Mouse (Mus musculus) heart, embryonic 10.5 days (tissue): ENCODE measurements around the gene Lrpap1. TPM values are rescaled to one million over a fixed set of nuclear protein-coding genes. Genes with fewer than 3 reads are reported as not detected.
A peak's percentile ranks its signal among the peaks of the same experiment; 100 is the strongest.

Source experiments
- DNase-seq: peaks from one replicate; pipeline ENCODE4 v3.0.0-alpha.2; 2017; ENCODE audit warnings: low spot score
- H3K27ac ChIP-seq: fragments of 300-500 bp; sonication (generic); 2 replicates; pipeline ENCODE4 v1.5.1; 2016; ENCODE audit warnings: mild to moderate bottlenecking
- H3K27me3 ChIP-seq: fragments of 300-500 bp; sonication (generic); 2 replicates; pipeline ENCODE4 v1.6.1; 2016; ENCODE audit warnings: mild to moderate bottlenecking; ENCODE audit not compliant: poor library complexity, insufficient read depth, severe bottlenecking
- H3K36me3 ChIP-seq: fragments of 300-500 bp; sonication (generic); 2 replicates; pipeline ENCODE4 v1.6.1; 2016; ENCODE audit warnings: mild to moderate bottlenecking, moderate library complexity
- H3K4me1 ChIP-seq: fragments of 300-500 bp; sonication (generic); 2 replicates; pipeline ENCODE4 v1.6.1; 2016; ENCODE audit warnings: mild to moderate bottlenecking
- H3K4me3 ChIP-seq: fragments of 300-500 bp; sonication (generic); 2 replicates; pipeline ENCODE4 v1.5.1; 2016; ENCODE audit warnings: mild to moderate bottlenecking, moderate library complexity
- H3K9me3 ChIP-seq: fragments of 300-500 bp; sonication (generic); 2 replicates; pipeline ENCODE4 v1.6.1; 2016; ENCODE audit warnings: mild to moderate bottlenecking, moderate library complexity
- WGBS: fragments of 180-500 bp; shearing (Covaris S2); methylation state at CpG from one replicate; pipeline ENCODE4 v1.1.7; 2016; 5-methylcytosine and 5-hydroxymethylcytosine counted together
- polyA plus RNA-seq: library from polyadenylated mRNA; unstranded; fragments of >200 nt; fragmentation: Nextera tagmentation; extraction: Ambion mirVana; gene quantifications from 2 replicates; pipeline ENCODE4 v1.2.1, GENCODE M21; 2016

Lrpap1 gene
- polyA plus RNA-seq, 1 experiment from 2014 or later, result 114 TPM

- no peak for DNase-seq
- Histone ChIP-seq H3K27ac (peak overlapping the region; percentile 10; the same call in 1 of the 2 replicates), H3K4me3 (no peak overlapping the region), H3K36me3 (no peaks in the 10 kb centered on the region), H3K27me3 (peaks cover 12% of the 10 kb centered on the region; the same call in 1 of the 2 replicates), H3K9me3 (no peaks in the 10 kb centered on the region), H3K4me1 (peaks cover 14% of the 10 kb centered on the region)
- 70% methylated on average over 13 of the region's 13 CpGs for WGBS
These were observed 32.1 kb upstream of the Lrpap1 start for GRCm38 (mm10) chr5:35137510-35138182.

DNA sequence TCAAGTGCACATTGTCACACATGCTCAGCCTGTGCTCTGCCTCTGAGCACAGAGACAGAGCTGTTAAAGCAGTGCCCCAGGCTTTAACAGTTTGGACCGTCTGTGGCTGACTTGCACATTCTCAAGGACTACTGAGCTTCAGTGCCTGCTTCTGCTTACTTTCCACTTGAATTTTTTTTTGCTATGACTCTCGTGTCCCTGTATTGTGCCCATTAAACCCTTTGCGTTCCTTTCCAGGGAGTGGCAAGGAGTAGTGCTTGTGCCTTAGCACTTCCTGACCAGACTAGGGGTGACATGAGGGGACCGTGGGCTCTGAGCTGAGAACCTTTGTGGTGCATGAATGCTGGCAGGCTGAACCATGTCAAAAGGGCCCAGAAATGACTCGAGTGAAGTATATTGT lies 30.3 kb upstream of the Lrpap1 start:
- Histone ChIP-seq H3K27me3 (0 out of 2 replicates have a peak, but pooled peaks cover 9% of the 10 kb centered on the region), H3K4me1 (peaks cover 18% of the 10 kb centered on the region), H3K36me3 (no peaks in the 10 kb centered on the region), H3K27ac (no peak overlapping the region), H3K4me3 (no peak overlapping the region), H3K9me3 (no peaks in the 10 kb centered on the region)
- WGBS, result 66% methylated on average over 5 of the region's 5 CpGs
- DNase-seq, result no peak

DNA sequence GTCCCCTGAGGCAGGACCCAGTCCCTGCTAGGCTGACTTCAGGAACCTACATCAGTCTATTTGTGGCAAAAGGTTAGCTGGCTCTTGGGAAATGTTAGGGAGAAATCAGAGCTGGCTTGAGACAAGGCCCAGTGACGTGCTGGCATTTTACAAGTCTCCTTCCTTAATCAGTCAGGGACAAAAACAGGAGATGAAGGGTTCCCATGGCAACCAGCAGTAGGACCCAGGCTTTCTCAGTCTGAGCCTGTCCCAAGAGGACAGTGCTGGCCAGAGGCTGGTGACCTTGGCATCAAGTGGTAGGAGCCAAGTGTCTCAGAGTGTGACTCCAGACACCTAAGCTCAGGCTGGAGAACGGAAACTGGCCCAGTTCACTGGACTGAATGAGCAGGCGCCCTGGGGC lies 28.7 kb upstream of the Lrpap1 start:
- Histone ChIP-seq H3K4me1 (peaks cover 18% of the 10 kb centered on the region), H3K27me3 (peaks cover 9% of the 10 kb centered on the region; the same call in 1 of the 2 replicates), H3K36me3 (no peaks in the 10 kb centered on the region), H3K9me3 (no peaks in the 10 kb centered on the region), H3K4me3 (no peak overlapping the region), H3K27ac (no peak overlapping the region)
- WGBS, result 72% methylated on average over 3 of the region's 3 CpGs
- no peak for DNase-seq

DNA sequence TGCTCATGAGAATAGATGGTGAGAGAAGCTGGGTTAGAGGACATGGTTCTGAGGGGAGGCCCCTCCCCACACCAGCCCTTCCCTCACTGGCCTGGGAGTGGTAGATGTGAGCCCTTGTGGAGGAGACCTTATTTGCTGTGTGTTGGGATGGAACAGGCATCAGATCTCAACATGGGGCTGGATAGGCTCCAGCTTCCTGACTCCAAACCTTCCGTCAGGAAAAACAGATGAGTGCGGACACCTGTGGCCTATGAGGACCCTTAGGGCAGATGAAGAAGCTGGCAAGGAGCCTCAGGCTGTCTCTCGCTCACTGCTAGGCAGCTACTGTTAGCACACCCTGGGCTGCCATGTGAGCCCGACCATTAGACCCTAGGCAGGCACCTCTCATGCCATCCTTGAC lies 27.9 kb upstream of the Lrpap1 start:
- Histone ChIP-seq H3K9me3 (no peaks in the 10 kb centered on the region), H3K4me3 (no peak overlapping the region), H3K27ac (no peak overlapping the region), H3K36me3 (no peaks in the 10 kb centered on the region), H3K27me3 (peaks cover 15% of the 10 kb centered on the region; the same call in 1 of the 2 replicates), H3K4me1 (peaks cover 18% of the 10 kb centered on the region)
- WGBS, result 87% methylated on average over 4 of the region's 4 CpGs
- DNase-seq, result no peak

GRCm38 (mm10) chr5:35132278-35132980 lies 26.9 kb upstream of the Lrpap1 start:
- Histone ChIP-seq H3K4me3 (no peak overlapping the region), H3K9me3 (no peaks in the 10 kb centered on the region), H3K36me3 (no peaks in the 10 kb centered on the region), H3K27ac (no peak overlapping the region), H3K4me1 (peaks cover 8% of the 10 kb centered on the region), H3K27me3 (peaks cover 15% of the 10 kb centered on the region; the same call in 1 of the 2 replicates)
- no peak for DNase-seq
- 91% methylated on average over 9 of the region's 9 CpGs for WGBS

- peaks cover 8% of the 10 kb centered on the region; the same call in 1 of the 2 replicates for H3K4me1 ChIP-seq
- H3K27me3 ChIP-seq, result peaks cover 15% of the 10 kb centered on the region; the same call in 1 of the 2 replicates
- H3K9me3 ChIP-seq, result no peaks in the 10 kb centered on the region
- no peak overlapping the region for H3K27ac ChIP-seq
- H3K4me3 ChIP-seq, result no peak overlapping the region
- 7% methylated on average over 7 of the region's 7 CpGs for WGBS
- peak; percentile 91 for DNase-seq
- H3K36me3 ChIP-seq, result no peaks in the 10 kb centered on the region
These were observed 26.2 kb upstream of the Lrpap1 start for GRCm38 (mm10) chr5:35131773-35132172.

GRCm38 (mm10) chr5:35131237-35131636 lies 25.7 kb upstream of the Lrpap1 start:
- H3K36me3 ChIP-seq, result no peaks in the 10 kb centered on the region
- 25% methylated on average over 1 of the region's 1 CpGs for WGBS
- peaks cover 15% of the 10 kb centered on the region; the same call in 1 of the 2 replicates for H3K27me3 ChIP-seq
- H3K4me1 ChIP-seq, result peaks cover 8% of the 10 kb centered on the region; the same call in 1 of the 2 replicates
- no peak overlapping the region for H3K27ac ChIP-seq
- DNase-seq, result no peak
- no peak overlapping the region for H3K4me3 ChIP-seq
- H3K9me3 ChIP-seq, result no peaks in the 10 kb centered on the region

DNA sequence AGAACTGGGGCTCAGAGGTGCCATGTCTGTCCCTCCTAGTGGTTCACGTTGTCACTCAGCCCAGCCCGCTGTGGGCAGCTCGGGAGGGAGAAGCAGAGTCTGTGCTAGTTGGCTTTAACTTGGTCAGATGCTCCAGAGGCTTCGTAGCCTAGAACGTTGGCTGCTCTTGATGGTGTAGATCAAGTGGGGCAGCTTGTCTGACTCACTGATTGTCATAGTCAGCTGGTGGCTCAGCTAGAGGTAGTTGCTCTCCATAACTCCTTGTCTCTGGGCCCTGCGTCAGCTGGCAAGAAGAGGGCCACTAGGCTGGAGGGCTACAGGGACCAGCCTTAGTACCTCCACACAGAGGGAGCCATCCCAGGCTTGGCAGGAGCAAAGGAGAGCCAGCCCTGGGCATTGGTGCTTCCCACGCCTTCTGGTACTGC lies 24.2 kb upstream of the Lrpap1 start:
- Histone ChIP-seq H3K9me3 (no peaks in the 10 kb centered on the region), H3K4me3 (no peak overlapping the region), H3K36me3 (no peaks in the 10 kb centered on the region), H3K4me1 (peaks cover 8% of the 10 kb centered on the region; the same call in 1 of the 2 replicates), H3K27me3 (peaks cover 15% of the 10 kb centered on the region; the same call in 1 of the 2 replicates), H3K27ac (no peak overlapping the region)
- DNase-seq, result no peak
- whole genome bisulfite sequencing, result 90% methylated on average over 7 of the region's 7 CpGs

- Histone ChIP-seq H3K4me1 (peaks cover 8% of the 10 kb centered on the region; the same call in 1 of the 2 replicates), H3K4me3 (no peak overlapping the region), H3K27me3 (peaks cover 15% of the 10 kb centered on the region; the same call in 1 of the 2 replicates), H3K36me3 (no peaks in the 10 kb centered on the region), H3K9me3 (no peaks in the 10 kb centered on the region), H3K27ac (no peak overlapping the region)
- WGBS, result 85% methylated on average over 16 of the region's 16 CpGs
- DNase-seq, result no peak
These were observed 23.6 kb upstream of the Lrpap1 start for GRCm38 (mm10) chr5:35129208-35129607.

GRCm38 (mm10) chr5:35120024-35120423 lies 14.5 kb upstream of the Lrpap1 start:
- H3K9me3 ChIP-seq, result no peaks in the 10 kb centered on the region
- H3K27me3 ChIP-seq, result no peaks in the 10 kb centered on the region; the same call in 1 of the 2 replicates
- H3K27ac ChIP-seq, result no peak overlapping the region
- 0 out of 2 replicates have a peak, but pooled peaks cover 5% of the 10 kb centered on the region for H3K4me1 ChIP-seq
- DNase-seq, result no peak
- 83% methylated on average over 8 of the region's 8 CpGs for WGBS
- no peak overlapping the region for H3K4me3 ChIP-seq
- no peaks in the 10 kb centered on the region for H3K36me3 ChIP-seq

DNA sequence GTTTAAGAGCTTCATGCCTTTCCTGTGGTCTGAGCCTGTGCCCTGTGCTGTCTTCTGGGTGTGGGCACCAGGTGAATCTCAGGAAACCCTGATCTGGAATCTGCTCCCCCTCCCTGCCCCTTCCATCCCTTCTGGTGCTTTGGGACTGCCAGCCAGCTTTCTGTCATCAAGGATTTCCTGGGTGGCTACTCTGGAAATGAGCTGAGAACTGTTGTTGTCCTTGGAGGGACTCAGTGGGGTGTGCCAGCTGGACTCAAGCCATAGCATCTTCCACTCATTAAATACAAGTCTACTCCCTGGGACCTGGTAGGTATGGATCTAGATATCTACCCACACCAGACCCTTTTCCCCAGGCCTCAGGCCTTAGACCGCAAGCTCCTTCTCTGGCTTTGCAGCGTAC lies 12.9 kb upstream of the Lrpap1 start:
- H3K27ac ChIP-seq, result no peak overlapping the region
- 84% methylated on average over 2 of the region's 2 CpGs for WGBS
- no peaks in the 10 kb centered on the region for H3K9me3 ChIP-seq
- 0 out of 2 replicates have a peak, but pooled peaks cover 5% of the 10 kb centered on the region for H3K4me1 ChIP-seq
- H3K4me3 ChIP-seq, result no peak overlapping the region
- no peak for DNase-seq
- H3K36me3 ChIP-seq, result no peaks in the 10 kb centered on the region
- no peaks in the 10 kb centered on the region; the same call in 1 of the 2 replicates for H3K27me3 ChIP-seq

- Histone ChIP-seq H3K27me3 (no peaks in the 10 kb centered on the region; the same call in 1 of the 2 replicates), H3K27ac (no peak overlapping the region), H3K4me1 (0 out of 2 replicates have a peak, but pooled peaks cover 5% of the 10 kb centered on the region), H3K4me3 (no peak overlapping the region), H3K9me3 (no peaks in the 10 kb centered on the region), H3K36me3 (no peaks in the 10 kb centered on the region)
- WGBS, result 39% methylated on average over 3 of the region's 3 CpGs
- no peak for DNase-seq
These were observed 12.1 kb upstream of the Lrpap1 start for GRCm38 (mm10) chr5:35117633-35118032.

DNA sequence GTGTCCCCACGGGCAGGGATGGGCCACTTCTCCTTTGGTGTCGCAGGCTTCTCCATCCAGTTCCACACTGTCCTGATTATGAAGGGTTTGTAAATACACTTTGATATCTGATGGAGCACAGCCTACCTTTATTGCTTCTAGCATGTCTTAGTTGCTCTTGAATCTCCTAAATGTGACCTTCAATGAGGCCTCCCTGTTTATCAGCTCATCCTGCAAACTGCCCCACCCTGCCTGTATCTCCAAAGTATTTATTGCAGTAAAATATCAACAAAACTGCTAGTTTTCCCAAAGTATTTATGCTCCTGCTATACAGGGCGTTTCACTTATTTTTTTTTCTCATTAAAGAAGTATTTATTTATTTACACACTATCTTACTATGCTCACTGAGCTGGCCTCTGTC lies 10.4 kb upstream of the Lrpap1 start:
- Histone ChIP-seq H3K27ac (no peak overlapping the region), H3K4me3 (no peak overlapping the region), H3K27me3 (no peaks in the 10 kb centered on the region; the same call in 1 of the 2 replicates), H3K9me3 (no peaks in the 10 kb centered on the region), H3K36me3 (no peaks in the 10 kb centered on the region), H3K4me1 (0 out of 2 replicates have a peak, but pooled peaks cover 9% of the 10 kb centered on the region)
- DNase-seq, result no peak
- WGBS, result 71% methylated on average over 3 of the region's 3 CpGs
